Mouse (Mus musculus): ENCODE data around the gene Krt33a. TPM values are rescaled to one million over a fixed set of nuclear protein-coding genes. Genes with fewer than 3 reads are reported as not detected.
A peak's percentile ranks its signal among the peaks of the same experiment; 100 is the strongest.

Gene Krt33a
- total RNA-seq, 4 experiments from 2014 or later: not detected

DNA sequence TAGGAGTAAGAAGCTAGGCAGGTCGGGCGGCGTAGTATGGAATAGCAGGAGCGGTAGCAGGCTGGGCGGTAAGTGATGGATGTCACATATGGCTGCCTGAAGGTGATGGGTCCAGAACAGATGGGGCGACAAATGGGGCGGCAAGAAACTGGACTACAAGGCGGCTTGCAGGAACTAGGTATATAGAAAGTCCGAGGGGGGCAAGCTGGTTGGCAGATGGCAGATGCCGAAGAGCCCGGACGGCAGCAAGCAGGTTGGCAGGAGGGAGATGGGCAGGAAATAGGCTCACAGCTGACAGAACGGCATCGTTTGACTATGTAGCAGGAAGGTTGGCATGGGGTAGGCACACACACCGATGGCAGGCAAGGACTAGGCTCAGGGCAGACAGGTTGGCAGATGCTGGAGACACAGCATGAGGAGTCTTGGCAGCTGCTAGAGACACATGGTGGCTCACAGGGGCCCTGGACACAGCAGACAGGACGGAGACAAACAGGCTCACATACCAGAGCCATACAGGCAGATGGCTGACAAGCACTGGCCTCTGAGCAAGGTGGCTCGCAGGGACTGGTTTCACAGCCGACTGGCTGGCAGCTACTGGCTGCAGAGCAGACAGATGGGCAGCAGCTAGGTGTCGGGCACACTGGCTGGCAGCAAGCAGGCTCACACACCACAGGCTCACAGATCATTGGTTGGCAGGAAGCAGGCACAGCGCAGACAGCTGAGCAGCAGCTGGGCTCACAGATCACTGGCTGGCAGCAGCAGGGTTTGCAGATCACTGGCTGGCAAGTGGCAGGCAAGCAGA lies 30.5 kb downstream of the Krt33a start:
- peak; percentile 11 for DNase-seq

DNA sequence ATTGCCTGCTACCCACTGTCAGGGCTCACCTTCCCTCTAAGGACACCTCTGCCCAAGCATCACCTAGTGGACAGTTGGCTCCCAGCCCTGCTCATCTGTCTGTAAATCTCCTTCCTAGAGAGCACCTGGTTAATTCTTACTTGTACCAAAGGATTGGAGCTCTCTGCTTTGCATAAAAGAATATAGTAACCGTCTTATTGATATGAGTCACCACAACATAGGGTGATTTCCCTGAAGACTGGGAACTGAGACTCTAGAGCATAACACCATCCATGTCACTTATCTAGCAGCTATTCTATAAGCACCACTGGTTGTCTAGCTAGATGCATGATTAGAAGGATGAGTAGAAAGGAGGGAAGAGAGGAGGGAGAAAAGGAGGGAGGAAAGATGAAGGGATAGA lies 32.6 kb downstream of the Krt33a start:
- no peak for DNase-seq

DNA sequence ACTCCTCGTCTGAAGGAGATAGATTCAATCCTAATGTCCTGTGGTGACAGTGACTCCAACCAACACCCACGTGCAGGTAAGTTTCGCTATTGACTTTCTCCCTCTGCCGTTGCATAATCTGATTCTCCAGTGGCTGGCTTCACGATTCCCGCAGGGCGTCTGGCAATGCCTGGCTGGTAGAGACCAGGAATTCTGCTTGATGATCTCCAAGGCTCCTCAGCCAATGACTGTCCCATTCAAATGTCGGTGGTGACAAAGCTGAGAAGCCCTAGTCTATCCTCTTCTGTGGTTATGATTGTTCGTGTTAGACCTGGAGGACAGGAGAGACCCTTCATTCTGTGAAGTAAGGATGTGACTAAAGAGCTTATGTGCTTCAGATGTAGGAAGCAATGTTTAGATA lies 33.3 kb downstream of the Krt33a start:
- no peak for DNase-seq

DNA sequence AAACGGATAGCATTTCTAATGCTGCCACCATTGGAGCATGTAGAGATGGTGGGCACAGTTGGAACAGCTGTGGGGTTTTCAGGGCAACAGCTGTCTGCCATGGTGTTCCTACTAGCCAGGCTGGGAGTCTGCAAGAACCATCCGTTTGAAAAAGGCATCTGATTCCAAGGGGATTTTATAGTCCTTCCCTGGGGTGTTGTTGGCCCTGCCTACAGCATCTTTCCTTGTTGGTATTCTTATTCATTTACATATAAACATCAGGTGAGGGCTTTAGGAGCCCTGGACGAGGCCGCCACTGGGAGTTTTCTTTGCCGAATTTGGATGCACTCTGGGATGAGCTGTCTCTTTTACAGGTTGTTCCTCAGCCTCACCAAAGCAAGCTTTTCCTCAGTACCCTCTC lies 37.1 kb downstream of the Krt33a start, which contains the start of gene Krtap29-1:
Krtap29-1 (minus strand) TSS at position 101 of the 400 bp plus-strand sequence.
- DNase-seq: no peak

DNA sequence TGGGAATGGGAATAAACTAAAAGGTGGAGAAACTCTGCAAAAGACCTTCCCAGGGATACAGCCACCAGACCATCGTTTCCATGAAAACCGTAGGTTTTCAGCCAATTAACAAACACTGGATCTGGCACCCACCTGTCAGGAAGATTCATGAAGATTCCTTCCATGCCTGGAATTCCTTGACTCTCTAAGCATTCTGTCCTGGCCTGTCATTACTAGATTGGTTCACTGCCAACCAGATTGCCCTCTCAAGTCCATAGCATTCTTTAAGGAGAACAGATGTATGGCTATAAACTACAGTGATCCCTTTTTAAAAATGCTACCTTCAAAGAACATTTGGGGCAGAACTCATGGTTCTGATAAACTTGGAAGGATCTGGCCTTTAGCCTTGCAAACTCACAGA lies 50.1 kb downstream of the Krt33a start:
- DNase-seq: no peak

DNA sequence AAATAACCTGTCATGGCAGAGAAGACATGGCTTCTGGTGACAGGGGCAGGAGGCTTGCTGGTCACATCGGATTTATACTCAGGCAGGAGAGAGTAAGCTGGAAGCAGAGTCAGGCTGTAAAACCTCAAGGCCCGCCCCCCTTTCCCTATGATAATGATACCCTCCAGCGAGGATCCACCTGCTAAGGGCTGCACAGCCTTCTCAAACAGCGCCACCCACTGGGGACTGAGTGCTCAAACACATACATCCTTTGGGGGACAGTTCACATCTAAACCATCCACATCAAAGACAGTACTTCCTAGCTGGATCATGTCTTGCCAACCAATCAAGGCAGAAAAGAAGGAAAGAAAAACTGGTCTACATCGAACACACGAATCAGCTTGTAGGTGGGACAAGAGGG lies 51.8 kb downstream of the Krt33a start:
- no peak for DNase-seq

Other genes starting within 250 kb of the Krt33a start
- gene Gm11595, start 243.3 kb downstream of the Krt33a start, total RNA-seq (2022): not detected
- gene Krtap4-8, start 235.5 kb downstream of the Krt33a start, total RNA-seq (2022): not detected
- not detected for gene Krtap4-9, start 231.0 kb downstream of the Krt33a start, total RNA-seq (2022)
- gene Gm11596, start 222.7 kb downstream of the Krt33a start, total RNA-seq (2022): not detected
- not detected for gene Gm11569, start 217.3 kb downstream of the Krt33a start, total RNA-seq (2022)
- gene Gm11554, start 211.8 kb downstream of the Krt33a start, total RNA-seq (2022): not detected
- not detected for gene Krtap4-13, start 206.3 kb downstream of the Krt33a start, total RNA-seq (2022)
- not detected for gene Gm11564, start 200.5 kb downstream of the Krt33a start, total RNA-seq (2022)
- not detected for gene 2300003K06Rik, start 178.1 kb downstream of the Krt33a start, total RNA-seq (2022)
- not detected for gene Krtap4-16, start 164.6 kb downstream of the Krt33a start, total RNA-seq (2022)
- gene Gm11568, start 158.3 kb downstream of the Krt33a start, total RNA-seq (2022): not detected
- not detected for gene Gm11559, start 151.7 kb downstream of the Krt33a start, total RNA-seq (2022)
- gene Krtap9-1, start 142.8 kb downstream of the Krt33a start, total RNA-seq (2022): not detected
- not detected for gene Gm11567, start 137.0 kb downstream of the Krt33a start, total RNA-seq (2022)
- gene Krtap31-1, start 108.3 kb downstream of the Krt33a start, total RNA-seq (2022): not detected
- gene Gm11565, start 101.5 kb downstream of the Krt33a start, total RNA-seq (2022): not detected
- not detected for gene Krtap31-2, start 79.9 kb downstream of the Krt33a start, total RNA-seq (2022)
- gene Krtap9-5, start 67.7 kb downstream of the Krt33a start, total RNA-seq (2022): not detected
- gene Krtap29-1, start 37.2 kb downstream of the Krt33a start, total RNA-seq (2022): not detected
- not detected for gene Krtap16-1, start 29.6 kb downstream of the Krt33a start, total RNA-seq (2022)
- gene Krtap17-1, start 22.2 kb downstream of the Krt33a start, total RNA-seq (2022): not detected
- not detected for gene Krt33b, start 13.7 kb upstream of the Krt33a start, total RNA-seq (2022)
- gene Krt34, start 25.3 kb upstream of the Krt33a start, total RNA-seq (2022): not detected
- gene Krt31, start 34.3 kb upstream of the Krt33a start, total RNA-seq (2022): not detected
- not detected for gene Krt32, start 72.0 kb upstream of the Krt33a start, total RNA-seq (2022)
- gene Krt35, start 80.0 kb upstream of the Krt33a start, total RNA-seq (2022): not detected
- under 1 TPM in 2 of 4 experiments, not detected in 2; 0.31 to 0.40 TPM for gene Krt36, start 89.4 kb upstream of the Krt33a start, total RNA-seq (2022)
- gene Krt13, start 105.4 kb upstream of the Krt33a start, total RNA-seq (2022): not detected
- gene Krt15, start 119.7 kb upstream of the Krt33a start, total RNA-seq (2022): not detected
- 1 to 10 TPM; 1.3 to 4.2 (median 3.7) TPM for gene Krt19, start 132.5 kb upstream of the Krt33a start, total RNA-seq (2022)
- gene Krt9, start 177.0 kb upstream of the Krt33a start, total RNA-seq (2022): under 1 TPM in 1 of 4 experiments, not detected in 3; 0.11 TPM
- gene Krt14, start 191.3 kb upstream of the Krt33a start, total RNA-seq (2022): under 1 TPM in 2 of 4 experiments, not detected in 2; 0.22 to 0.27 TPM
- not detected for gene Krt16, start 232.7 kb upstream of the Krt33a start, total RNA-seq (2022)
- not detected for gene Krt17, start 244.8 kb upstream of the Krt33a start, total RNA-seq (2022)